Mouse (Mus musculus): Measurements from ENCODE around the gene Btf3. TPM values are rescaled to one million over a fixed set of nuclear protein-coding genes. Genes with fewer than 3 reads are reported as not detected.
A peak's percentile ranks its signal among the peaks of the same experiment; 100 is the strongest.

Btf3 gene
- total RNA-seq, 1 experiment = 844 TPM

GRCm38 (mm10) chr13:98262636-98263457 lies 54.0 kb downstream of the Btf3 start, which contains the start of the genes Utp15 and Ankra2:
Utp15 (minus strand) TSS chr13:98263041.
Ankra2 (plus strand) TSS chr13:98263074.
- TF ChIP-seq HCFC1 (IDR thresholded peaks at IDR 0.05; ENCODE audit: borderline replicate concordance, insufficient read depth, low read length) (peak; percentile 95), ZNF384 (IDR thresholded peaks at IDR 0.05; ENCODE audit: low read depth, low read length) (no peak)
- peak; percentile 97 for DNase-seq (ENCODE audit: low read depth, low spot score)
- Histone ChIP-seq H3K9ac (ENCODE audit: insufficient read depth, low read depth, low read length, poor library complexity, severe bottlenecking) (peak within 1 kb of the TSS; percentile 98), H3K9me3 (ENCODE audit: control insufficient read depth, insufficient read depth, low read depth, low read length) (no peaks in the 10 kb centered on the region), H3K27ac (ENCODE audit: insufficient read depth, low read depth, low read length, poor library complexity, severe bottlenecking) (peak within 1 kb of the TSS; percentile 65), H3K4me1 (ENCODE audit: control insufficient read depth in 2 of 2, insufficient read depth in 2 of 2, low read length in 2 of 2, poor library complexity in 1 of 2) (0 out of 4 replicates have a peak, but pooled peaks cover 2 to 6% of the 10 kb centered on the region in 2 experiments), H3K36me3 (ENCODE audit: control insufficient read depth, insufficient read depth, low read length, poor library complexity, severe bottlenecking) (peaks cover 8% of the 10 kb centered on the region), H3K4me3 (ENCODE audit: insufficient read depth in 1 of 2, low read depth in 1 of 2, low read length in 2 of 2, poor library complexity in 1 of 2, severe bottlenecking in 1 of 2) (peak within 1 kb of the TSS; percentile 93 to 96)
- in situ Hi-C loops (cut with MboI; ENCODE audit: low sequenced_read_pairs in 2 of 2, unreplicated experiment in 2 of 2) = no loop called here

Other genes starting within 250 kb of the Btf3 start
- gene Arhgef28, start 110.6 kb downstream of the Btf3 start, total RNA-seq (2012; rRNA removed) = 13.3 and 19.0 TPM in 2 replicates
- 33.4 and 38.9 TPM in 2 replicates for gene Utp15, start 54.0 kb downstream of the Btf3 start, total RNA-seq (2012; rRNA removed)
- 7.7 and 10.8 TPM in 2 replicates for gene Ankra2, start 53.9 kb downstream of the Btf3 start, total RNA-seq (2012; rRNA removed)
- not detected in 2 replicates for gene Gm21976, start 37.1 kb downstream of the Btf3 start, total RNA-seq (2012; rRNA removed)
- gene Foxd1, start 37.2 kb upstream of the Btf3 start, total RNA-seq (2012; rRNA removed) = 0.16 and 0.22 TPM in 2 replicates
- 5.6 and 8.9 TPM in 2 replicates for gene Gm10320, start 175.0 kb upstream of the Btf3 start, total RNA-seq (2012; rRNA removed)